Mouse (Mus musculus) lung, postnatal 25 days (tissue): ENCODE results near the gene Zfp865.
A peak's percentile ranks its signal among the peaks of the same experiment; 100 is the strongest.
"Not testable (repeated sequence)": the region's sequence is repeated elsewhere in the genome, so short reads cannot be mapped to it uniquely, and the experiment has no call there.

Source experiments
- DNase-seq: peaks from one replicate; pipeline ENCODE4 v3.0.0; 2022; ENCODE audit warnings: low spot score

Zfp865 gene

GRCm38 (mm10) chr7:5020000-5020681, at the start of gene Zfp865, which contains the start of gene Ccdc106:
Zfp865 (plus strand) TSS chr7:5020376.
Ccdc106 (plus strand) TSS chr7:5020553.
- peak; percentile 99 for DNase-seq

GRCm38 (mm10) chr7:4971068-4971467, 49.1 kb upstream of the Zfp865 start, which contains the start of gene Sbk3:
Sbk3 (minus strand) TSS chr7:4971168.
- no peak for DNase-seq

GRCm38 (mm10) chr7:4971710-4972109, 48.5 kb upstream of the Zfp865 start:
- peak; percentile 53 for DNase-seq

- peak; percentile 63 for DNase-seq
Measured at GRCm38 (mm10) chr7:4972321-4973047, 47.7 kb upstream of the Zfp865 start.

GRCm38 (mm10) chr7:4975455-4975854, 44.7 kb upstream of the Zfp865 start:
- DNase-seq: no peak

GRCm38 (mm10) chr7:4976832-4977231, 43.3 kb upstream of the Zfp865 start:
- DNase-seq: no peak

- DNase-seq: no peak
Measured at GRCm38 (mm10) chr7:4988250-4988649, 31.9 kb upstream of the Zfp865 start.

- no peak for DNase-seq
Measured at GRCm38 (mm10) chr7:4993347-4993998, 26.7 kb upstream of the Zfp865 start.

GRCm38 (mm10) chr7:4993999-4994788, 26.0 kb upstream of the Zfp865 start:
- DNase-seq: no peak

GRCm38 (mm10) chr7:4995268-4996002, 24.7 kb upstream of the Zfp865 start:
- DNase-seq: no peak

GRCm38 (mm10) chr7:4996003-4996895, 23.9 kb upstream of the Zfp865 start, which contains the start of gene Zfp579:
Zfp579 (minus strand) TSS chr7:4996158.
- peak; percentile 89 for DNase-seq

- no peak for DNase-seq
Measured at GRCm38 (mm10) chr7:4996934-4997333, 23.2 kb upstream of the Zfp865 start.

- no peak for DNase-seq
Measured at GRCm38 (mm10) chr7:4999876-5000275, 20.3 kb upstream of the Zfp865 start.

- DNase-seq: not testable (repeated sequence)
Measured at GRCm38 (mm10) chr7:5002876-5003275, 17.3 kb upstream of the Zfp865 start.

- DNase-seq: no peak
Measured at GRCm38 (mm10) chr7:5008229-5008628, 11.9 kb upstream of the Zfp865 start.

- DNase-seq: peak; percentile 47
Measured at GRCm38 (mm10) chr7:5012681-5013513, 7.3 kb upstream of the Zfp865 start.

- DNase-seq: peak; percentile 97
Measured at GRCm38 (mm10) chr7:5014251-5015117, 5.7 kb upstream of the Zfp865 start, which contains the start of the genes Zfp524 and Fiz1. Zfp524 (plus strand) TSS chr7:5014415. Fiz1 (minus strand) TSS chr7:5014697.
